In genomic region chr16:64602308-64602707, GRCm38 (mm10) we compare ENCODE assay signal across 37 mouse cellular contexts. TPM values are rescaled to one million over a fixed set of nuclear protein-coding genes. Genes with fewer than 3 reads are reported as not detected.
"Had no signal": no experiment of that assay in that cellular context is flagged by ENCODE, and none has a peak within 500 bp of the region (broad histone marks: within the 10 kb centered on the region; RNA-seq: fewer than 3 reads in every experiment).

Gene Csnka2ip, minus strand, starts transcription at chr16:64602408.

- H3K4me1 ChIP-seq: limb, embryonic 10.5 days; limb, embryonic 12.5 days; limb, embryonic 13.5 days; limb, embryonic 15.5 days; liver, embryonic 12.5 days; liver, embryonic 13.5 days; liver, embryonic 15.5 days; lung, embryonic 15.5 days; megakaryocyte, embryonic 14.5 days; midbrain, embryonic 10.5 days; midbrain, embryonic 12.5 days; midbrain, embryonic 13.5 days; midbrain, embryonic 15.5 days had no signal

- H3K27ac ChIP-seq: left cerebral cortex, adult 2 months; limb, embryonic 10.5 days; limb, embryonic 12.5 days; limb, embryonic 13.5 days; limb, embryonic 15.5 days; liver, embryonic 12.5 days; liver, embryonic 13.5 days; liver, embryonic 14.5 days; liver, embryonic 15.5 days; lung, embryonic 15.5 days; macrophage; midbrain, embryonic 10.5 days; midbrain, embryonic 12.5 days; midbrain, embryonic 13.5 days; midbrain, embryonic 15.5 days had no signal

- H3K27me3 ChIP-seq: limb, embryonic 12.5 days; limb, embryonic 13.5 days; limb, embryonic 15.5 days; liver, embryonic 12.5 days; liver, embryonic 13.5 days; liver, embryonic 15.5 days; lung, embryonic 15.5 days; megakaryocyte, embryonic 14.5 days; midbrain, embryonic 12.5 days; midbrain, embryonic 13.5 days; midbrain, embryonic 15.5 days had no signal

- H3K36me3 ChIP-seq: limb, embryonic 10.5 days; limb, embryonic 12.5 days; limb, embryonic 13.5 days; limb, embryonic 15.5 days; liver, embryonic 12.5 days; liver, embryonic 13.5 days; liver, embryonic 15.5 days; lung, embryonic 15.5 days; midbrain, embryonic 10.5 days; midbrain, embryonic 12.5 days; midbrain, embryonic 13.5 days; midbrain, embryonic 15.5 days had no signal

- H3K4me3 ChIP-seq: left cerebral cortex, adult 2 months; limb, embryonic 10.5 days; limb, embryonic 12.5 days; limb, embryonic 13.5 days; limb, embryonic 15.5 days; liver, embryonic 12.5 days; liver, embryonic 13.5 days; liver, embryonic 15.5 days; lung, embryonic 15.5 days; megakaryocyte, embryonic 14.5 days; midbrain, embryonic 10.5 days; midbrain, embryonic 12.5 days; midbrain, embryonic 13.5 days; midbrain, embryonic 15.5 days; myocyte had no signal

- DNase-seq: left cerebral cortex, postnatal 4 days; liver; liver, embryonic 13.5 days; liver, postnatal 0 days; lung, adult 18-20 months; lung, adult 2 months; lung, embryonic 14.5 days; lung, postnatal 10 days; lung, postnatal 14 days; lung, postnatal 36 days; lung, postnatal 4 days; midbrain, embryonic 14.5 days had no signal

RNA-seq across cellular contexts. Expression of gene Csnka2ip, which starts in this region (rescaled TPM):
- polyA plus RNA-seq: limb, embryonic 10.5 days; limb, embryonic 11.5 days; limb, embryonic 12.5 days; limb, embryonic 13.5 days; limb, embryonic 15.5 days; liver, adult 2 months; liver, embryonic 11.5 days; liver, embryonic 12.5 days; liver, embryonic 13.5 days; liver, embryonic 14.5 days; liver, embryonic 15.5 days; liver, embryonic 16.5 days; liver, postnatal 0 days; lung, adult 2 months; lung, embryonic 14.5 days; lung, embryonic 15.5 days; lung, embryonic 16.5 days; lung, postnatal 0 days; macrophage; midbrain, embryonic 11.5 days; midbrain, embryonic 12.5 days; midbrain, embryonic 13.5 days; midbrain, embryonic 14.5 days; midbrain, embryonic 15.5 days; midbrain, embryonic 16.5 days; midbrain, postnatal 0 days; myocyte had no signal
